Mouse (Mus musculus): ENCODE results near the gene Znhit3. TPM values are rescaled to one million over a fixed set of nuclear protein-coding genes. Genes with fewer than 3 reads are reported as not detected.

Gene Znhit3
- total RNA-seq, 2 experiments from 2014 or later: 31.3 to 33.7 TPM

DNA sequence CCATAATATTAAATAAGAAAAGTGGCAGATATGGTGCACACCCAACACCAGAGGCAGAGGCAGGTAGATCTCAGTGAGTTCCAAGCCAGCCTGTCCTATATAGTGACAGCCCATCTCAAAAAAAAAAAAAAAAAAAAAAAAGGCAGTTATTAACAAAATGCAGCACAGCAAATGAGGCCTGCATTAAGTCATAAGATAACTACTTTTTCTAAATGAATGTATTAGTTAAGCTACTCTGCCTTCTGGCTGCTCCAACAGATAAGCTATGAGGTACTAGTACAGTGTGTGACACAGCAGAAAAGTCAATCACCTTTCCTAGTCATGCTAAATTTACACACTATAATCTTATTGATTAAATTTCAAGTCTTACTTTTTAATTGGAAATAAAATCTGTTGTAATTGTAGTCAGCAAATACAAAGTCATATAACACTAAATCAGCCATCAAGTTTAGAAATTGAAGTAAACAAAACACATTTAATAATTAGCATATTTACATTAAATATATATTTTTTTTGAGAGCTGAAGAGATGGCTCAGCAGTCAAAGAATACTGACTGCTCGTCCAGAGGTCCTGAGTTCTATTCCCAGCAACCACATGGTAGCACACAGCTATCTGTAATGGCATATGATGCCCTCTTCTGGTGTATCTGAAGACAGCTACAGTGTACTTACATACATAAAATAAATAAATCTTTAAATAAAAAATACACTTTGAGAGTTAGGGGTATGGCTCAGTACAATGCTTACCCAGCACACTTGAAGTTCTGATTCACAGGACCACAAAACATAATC lies 42.9 kb downstream of the Znhit3 start:
- DNase-seq: no peak

- no peak for DNase-seq
Measured at GRCm38 (mm10) chr11:84871548-84872069, 44.6 kb downstream of the Znhit3 start.

DNA sequence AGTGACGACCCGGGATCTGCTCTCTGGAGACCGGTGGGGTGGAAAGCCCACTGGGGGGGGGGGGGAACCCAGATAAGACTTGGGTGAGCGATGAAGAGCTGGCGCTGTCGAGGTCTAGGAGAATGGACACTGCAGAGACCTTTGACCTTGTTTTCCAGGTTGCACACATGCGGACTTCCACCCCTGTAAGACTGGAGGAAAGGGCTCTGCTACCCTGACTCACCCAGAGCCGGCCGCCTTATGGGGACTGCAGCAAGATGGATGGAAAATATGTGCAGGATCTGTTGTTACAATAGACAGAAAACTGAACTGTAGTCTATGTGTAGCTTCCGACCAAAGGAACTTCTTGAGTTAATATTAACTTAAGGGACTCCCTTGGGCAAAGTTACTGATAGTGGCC lies 45.1 kb downstream of the Znhit3 start:
- DNase-seq: no peak

GRCm38 (mm10) chr11:84870337-84871043 lies 45.7 kb downstream of the Znhit3 start, which contains the start of gene Ggnbp2:
Gene Ggnbp2 (minus strand): TSS chr11:84870817.
- DNase-seq: peak; percentile 91

DNA sequence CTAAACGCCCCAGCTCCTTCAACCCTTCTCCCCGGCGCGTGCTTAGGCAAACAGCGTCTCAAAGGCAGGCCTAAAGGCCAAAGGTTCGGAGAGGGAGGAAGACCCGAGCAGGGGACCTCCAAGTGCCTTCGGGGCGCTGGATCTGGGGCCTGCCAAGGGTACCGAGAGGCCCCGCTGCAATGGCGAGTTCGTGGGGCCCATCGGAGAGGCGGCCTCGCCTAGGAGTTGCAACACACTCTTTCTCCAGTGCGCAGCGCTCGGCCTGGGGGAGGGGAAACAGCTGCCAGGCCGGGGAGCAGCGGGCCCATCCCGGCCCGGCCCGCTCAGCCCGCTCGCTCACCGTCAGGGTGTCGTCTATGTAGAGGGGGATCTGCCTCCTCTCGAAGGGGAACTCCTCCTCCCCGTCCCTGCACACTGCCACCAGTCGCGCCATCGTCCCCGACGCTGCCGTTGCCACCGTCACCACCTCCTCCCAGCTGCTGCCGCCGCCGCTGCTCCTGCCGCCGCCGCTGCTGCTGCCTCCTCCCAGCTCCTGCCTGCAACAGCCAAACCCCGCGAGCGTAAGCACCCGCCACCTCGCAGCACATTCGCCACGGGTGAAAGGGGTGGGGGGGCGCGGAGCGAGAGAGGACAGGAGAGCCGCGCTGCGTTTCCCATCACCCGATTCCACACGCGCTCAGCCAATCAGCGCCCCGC lies 46.5 kb downstream of the Znhit3 start:
- peak; percentile 91 to 92 for DNase-seq

DNA sequence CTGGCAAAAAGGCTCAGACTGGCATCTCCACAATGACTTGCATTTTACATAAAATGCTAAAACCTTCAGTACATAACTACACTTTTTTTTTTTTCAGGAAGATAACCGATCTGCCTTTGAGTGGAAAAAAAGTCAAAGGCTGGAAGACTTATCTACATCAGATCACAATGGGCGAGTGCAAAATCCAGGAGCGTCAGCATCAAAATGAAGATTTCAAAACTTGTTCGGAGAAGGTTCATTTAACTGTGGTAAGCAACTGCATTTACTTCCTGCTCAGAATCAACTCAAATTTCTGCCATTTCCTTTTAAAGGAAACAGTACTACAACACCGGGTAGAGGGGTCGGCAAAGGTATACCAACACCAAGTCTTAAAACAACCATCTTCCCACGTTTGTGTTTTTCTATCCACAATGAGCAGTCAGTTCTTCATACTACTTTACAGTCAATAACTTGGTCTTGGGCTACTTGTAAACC lies 47.3 kb downstream of the Znhit3 start:
- no peak for DNase-seq

DNA sequence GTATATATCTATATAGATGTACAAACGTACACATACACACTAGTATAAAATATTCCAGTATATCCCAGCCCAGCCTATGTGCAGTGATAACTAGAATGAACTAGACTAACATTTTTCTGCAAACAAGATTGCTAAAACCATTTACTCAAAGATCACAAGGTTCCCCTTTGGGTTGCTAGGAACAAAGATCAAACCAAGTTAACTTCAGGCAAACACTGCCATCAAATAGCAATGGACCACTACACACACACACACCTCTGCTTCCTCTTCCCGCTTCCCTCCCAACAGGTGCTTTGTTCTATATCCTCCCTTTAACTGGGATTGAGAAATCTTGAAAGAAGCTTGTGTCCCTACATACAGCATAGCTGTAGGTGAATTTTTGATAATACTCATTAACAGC lies 48.6 kb downstream of the Znhit3 start:
- DNase-seq: no peak

DNA sequence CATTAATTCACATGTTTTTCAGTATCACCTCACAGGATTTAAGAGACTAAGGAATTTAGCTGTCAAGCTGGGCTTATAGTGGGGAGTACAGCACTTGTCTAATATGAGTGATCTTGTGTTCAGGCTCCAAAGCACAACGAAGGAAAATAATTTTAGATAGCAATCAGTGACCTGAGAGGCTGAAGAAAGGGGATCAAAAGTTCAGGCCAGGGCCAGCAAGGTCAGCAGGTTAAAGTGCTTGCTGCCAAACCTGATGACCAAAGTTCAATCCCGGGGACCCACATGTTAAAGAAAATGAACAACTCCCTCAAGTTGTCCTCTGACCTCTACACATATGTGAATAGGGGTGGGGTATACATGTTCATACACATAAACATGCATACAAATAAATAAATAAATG lies 50.9 kb downstream of the Znhit3 start:
- no peak for DNase-seq

Small RNA genes within 50 kb of the gene (microRNA-seq; reads per million reads assigned to microRNA genes)
- 0 reads per million in 2 experiments for gene Gm23564

Other genes with a start within 250 kb of the Znhit3 start
- 10 to 100 TPM in 1 of 2 experiments, 1 to 10 TPM in 1; 7.9 to 13.3 TPM for gene Mrm1, start 96.9 kb downstream of the Znhit3 start, total RNA-seq (2021)
- gene Dhrs11, start 87.4 kb downstream of the Znhit3 start, total RNA-seq (2021): 1 to 10 TPM; 5.3 to 7.6 TPM
- gene Ggnbp2, start 45.5 kb downstream of the Znhit3 start, total RNA-seq (2021): 10 to 100 TPM; 82.3 to 84.1 TPM
- gene Myo19, start 36.2 kb downstream of the Znhit3 start, total RNA-seq (2021): 1 to 10 TPM; 7.0 to 8.6 TPM
- 1 to 10 TPM; 8.2 to 8.4 TPM for gene Pigw, start 36.1 kb downstream of the Znhit3 start, total RNA-seq (2021)
- gene Car4, start 41.4 kb upstream of the Znhit3 start, total RNA-seq (2021): 10 to 100 TPM; 81.8 to 83.1 TPM
- gene Usp32, start 223.8 kb upstream of the Znhit3 start, total RNA-seq (2021): 10 to 100 TPM; 91.4 to 93.5 TPM